In genomic region chr5:122400628-122401302, GRCm38 (mm10) we compare ENCODE assay signal across 8 mouse cellular contexts. TPM values are rescaled to one million over a fixed set of nuclear protein-coding genes. Genes with fewer than 3 reads are reported as not detected.
DNase-seq lines count a peak whose midpoint lies in the region; ATAC-seq lines count a peak whose summit lies in the region.

No protein-coding gene starts in this region.

- no peaks in the 10 kb centered on the region for H3K27me3 ChIP-seq in stomach, embryonic 16.5 days (ENCODE audit: control insufficient read depth, insufficient read depth, low read length)
- no peaks in the 10 kb centered on the region for H3K27me3 ChIP-seq in midbrain, embryonic 14.5 days (ENCODE audit: control insufficient read depth, insufficient read depth, low read length)

- no peak overlapping the region for H3K4me2 ChIP-seq in stomach, embryonic 16.5 days (ENCODE audit: low read depth, low read length)
- no peak overlapping the region for H3K4me2 ChIP-seq in midbrain, embryonic 14.5 days (ENCODE audit: low read length)

- H3K9me3 ChIP-seq in stomach, embryonic 16.5 days (replicated peaks; ENCODE audit: control insufficient read depth, low read length) = no peaks in the 10 kb centered on the region
- no peaks in the 10 kb centered on the region for H3K9me3 ChIP-seq in midbrain, embryonic 14.5 days (ENCODE audit: control insufficient read depth, low read length)

- 54% methylated on average over 18 of the region's 18 CpGs for WGBS in stomach, embryonic 16.5 days
- 88% methylated on average over 18 of the region's 18 CpGs for WGBS in midbrain, embryonic 14.5 days

- H3K4me1 ChIP-seq in stomach, embryonic 16.5 days (ENCODE audit: control insufficient read depth, insufficient read depth, low read length) = peaks cover 15% of the 10 kb centered on the region
- no peaks in the 10 kb centered on the region for H3K4me1 ChIP-seq in midbrain, embryonic 14.5 days (ENCODE audit: control insufficient read depth, insufficient read depth, low read length)

- H3K4me3 ChIP-seq in stomach, embryonic 16.5 days (replicated peaks; ENCODE audit: low read length) = no peak overlapping the region
- H3K4me3 ChIP-seq in midbrain, embryonic 14.5 days (replicated peaks; ENCODE audit: low read depth, low read length) = no peak overlapping the region

- ATAC-seq in stomach, embryonic 16.5 days (ENCODE audit: insufficient read depth, low FRiP score) = peak; percentile 58; the same call in 1 of the 2 replicates
- no peak for ATAC-seq in midbrain, embryonic 14.5 days (ENCODE audit: low FRiP score, low TSS enrichment)

- H3K9ac ChIP-seq in stomach, embryonic 16.5 days (ENCODE audit: low read length) = no peak overlapping the region
- no peak overlapping the region for H3K9ac ChIP-seq in midbrain, embryonic 14.5 days (replicated peaks; ENCODE audit: low read length)

- DNase-seq in urinary bladder, postnatal 14 days (ENCODE audit: low spot score) = peak; percentile 62
- DNase-seq in urinary bladder, postnatal 10 days (ENCODE audit: low spot score) = no peak
- peak; percentile 92 for DNase-seq in heart, adult 8-10 months (ENCODE audit: low spot score)
- DNase-seq in kidney, postnatal 4 days = peak; percentile 69 to 77
- DNase-seq in cerebellum, adult 18-20 months = no peak
- no peak for DNase-seq in thymus, postnatal 0 days (ENCODE audit: low spot score)
- no peak for DNase-seq in midbrain, embryonic 14.5 days

- peak overlapping the region; percentile 66 for H3K27ac ChIP-seq in stomach, embryonic 16.5 days (ENCODE audit: low read length)
- no peak overlapping the region for H3K27ac ChIP-seq in midbrain, embryonic 14.5 days (replicated peaks; ENCODE audit: low read depth, low read length)

- peaks cover 24% of the 10 kb centered on the region for H3K36me3 ChIP-seq in stomach, embryonic 16.5 days (ENCODE audit: control insufficient read depth, insufficient read depth, low read length)
- peaks cover 86% of the 10 kb centered on the region for H3K36me3 ChIP-seq in midbrain, embryonic 14.5 days (ENCODE audit: control insufficient read depth, insufficient read depth, low read length)

RNA-seq across cellular contexts. Expression of gene Arpc3, which starts 9.1 kb away (rescaled TPM):
- 10 to 100 TPM; 84.9 to 93.6 (median 88.1) TPM for total RNA-seq in heart, adult 8-10 months (2022)
- polyA plus RNA-seq in stomach, embryonic 16.5 days (2015; fragmentation: Nextera tagmentation; extraction: Ambion mirVana) = 161 and 164 TPM in 2 replicates
- polyA plus RNA-seq in thymus, postnatal 0 days (2015; fragmentation: Nextera tagmentation; extraction: Ambion mirVana) = 238 TPM in 2 replicates
- polyA plus RNA-seq in midbrain, embryonic 14.5 days (2014; fragmentation: Nextera tagmentation; extraction: Ambion mirVana) = 62.1 and 196 TPM in 2 replicates

RNA-seq across cellular contexts. Expression of gene Anapc7, which starts 20.7 kb away (rescaled TPM):
- 10 to 100 TPM; 30.2 to 35.9 (median 33.9) TPM for total RNA-seq in heart, adult 8-10 months (2022)
- 38.5 and 41.3 TPM in 2 replicates for polyA plus RNA-seq in stomach, embryonic 16.5 days (2015; fragmentation: Nextera tagmentation; extraction: Ambion mirVana)
- 36.5 and 39.7 TPM in 2 replicates for polyA plus RNA-seq in thymus, postnatal 0 days (2015; fragmentation: Nextera tagmentation; extraction: Ambion mirVana)
- polyA plus RNA-seq in midbrain, embryonic 14.5 days (2014; fragmentation: Nextera tagmentation; extraction: Ambion mirVana) = 27.5 and 39.6 TPM in 2 replicates

RNA-seq across cellular contexts. Expression of gene Fam216a, which starts 28.6 kb away (rescaled TPM):
- 10 to 100 TPM; 11.6 to 14.3 (median 12.7) TPM for total RNA-seq in heart, adult 8-10 months (2022)
- polyA plus RNA-seq in stomach, embryonic 16.5 days (2015; fragmentation: Nextera tagmentation; extraction: Ambion mirVana) = 35.4 and 35.8 TPM in 2 replicates
- polyA plus RNA-seq in thymus, postnatal 0 days (2015; fragmentation: Nextera tagmentation; extraction: Ambion mirVana) = 91.0 and 92.1 TPM in 2 replicates
- 155 and 164 TPM in 2 replicates for polyA plus RNA-seq in midbrain, embryonic 14.5 days (2014; fragmentation: Nextera tagmentation; extraction: Ambion mirVana)

RNA-seq across cellular contexts. Expression of gene Gpn3, which starts 29.1 kb away (rescaled TPM):
- total RNA-seq in heart, adult 8-10 months (2022) = 10 to 100 TPM; 25.3 to 32.1 (median 30.4) TPM
- 57.0 and 57.9 TPM in 2 replicates for polyA plus RNA-seq in stomach, embryonic 16.5 days (2015; fragmentation: Nextera tagmentation; extraction: Ambion mirVana)
- polyA plus RNA-seq in thymus, postnatal 0 days (2015; fragmentation: Nextera tagmentation; extraction: Ambion mirVana) = 91.2 and 93.3 TPM in 2 replicates
- 43.1 and 43.9 TPM in 2 replicates for polyA plus RNA-seq in midbrain, embryonic 14.5 days (2014; fragmentation: Nextera tagmentation; extraction: Ambion mirVana)

RNA-seq across cellular contexts. Expression of gene Vps29, which starts 46.6 kb away (rescaled TPM):
- 100 to 1,000 TPM in 2 of 4 experiments, 10 to 100 TPM in 2; 91.9 to 113 (median 101) TPM for total RNA-seq in heart, adult 8-10 months (2022)
- polyA plus RNA-seq in stomach, embryonic 16.5 days (2015; fragmentation: Nextera tagmentation; extraction: Ambion mirVana) = 203 and 220 TPM in 2 replicates
- polyA plus RNA-seq in thymus, postnatal 0 days (2015; fragmentation: Nextera tagmentation; extraction: Ambion mirVana) = 198 and 215 TPM in 2 replicates
- polyA plus RNA-seq in midbrain, embryonic 14.5 days (2014; fragmentation: Nextera tagmentation; extraction: Ambion mirVana) = 324 and 331 TPM in 2 replicates

Comparison
In these comparisons a context has a peak if more than half of its experiments do, and no peak if none do; other contexts are left out.
1. DNase-seq: peak in urinary bladder, postnatal 14 days (single experiment), heart, adult 8-10 months (single experiment) and kidney, postnatal 4 days (2 of 2); none in urinary bladder, postnatal 10 days (single experiment), cerebellum, adult 18-20 months (0 of 2), thymus, postnatal 0 days (single experiment) and midbrain, embryonic 14.5 days (single experiment).